Mouse (Mus musculus) megakaryocyte, embryonic 14.5 days (primary cell): Measurements from ENCODE around the gene Igfbp7. TPM values are rescaled to one million over a fixed set of nuclear protein-coding genes. Genes with fewer than 3 reads are reported as not detected.

Source experiments
- H3K27me3 ChIP-seq: replicated peaks from 2 replicates; pipeline ENCODE3; 2012; ENCODE audit warnings: inconsistent platforms
- H3K36me3 ChIP-seq: replicated peaks from 2 replicates; pipeline ENCODE3; 2012; ENCODE audit warnings: low read length, inconsistent platforms, mixed read lengths
- H3K4me1 ChIP-seq: 2 replicates; pipeline ENCODE4 v1.6.1; 2012; ENCODE audit warnings: inconsistent platforms
- H3K4me3 ChIP-seq: replicated peaks from 2 replicates; pipeline ENCODE3; 2012; ENCODE audit warnings: moderate library complexity, mild to moderate bottlenecking, inconsistent platforms
- H3K9me3 ChIP-seq: 2 replicates; pipeline ENCODE4 v1.6.1; 2012; ENCODE audit warnings: inconsistent platforms
- FLI1 ChIP-seq: IDR thresholded peaks from 2 replicates; pipeline ENCODE4 v1.6.1; 2012; ENCODE audit warnings: low read length, inconsistent platforms, mixed read lengths
- GATA1 ChIP-seq: IDR thresholded peaks from 3 replicates; pipeline ENCODE4 v1.6.1; 2012; ENCODE audit warnings: mixed read lengths, low read length, inconsistent platforms, borderline replicate concordance
- polyA plus RNA-seq: library from polyadenylated mRNA; stranded (reverse); fragments of >175 nt; gene quantifications from 2 replicates; pipeline ENCODE4 v1.2.3, GENCODE M21; 2012; ENCODE audit warnings: low replicate concordance; ENCODE audit not compliant: insufficient read depth

Igfbp7 gene
- polyA plus RNA-seq, 1 experiment, result 2.6 TPM

DNA sequence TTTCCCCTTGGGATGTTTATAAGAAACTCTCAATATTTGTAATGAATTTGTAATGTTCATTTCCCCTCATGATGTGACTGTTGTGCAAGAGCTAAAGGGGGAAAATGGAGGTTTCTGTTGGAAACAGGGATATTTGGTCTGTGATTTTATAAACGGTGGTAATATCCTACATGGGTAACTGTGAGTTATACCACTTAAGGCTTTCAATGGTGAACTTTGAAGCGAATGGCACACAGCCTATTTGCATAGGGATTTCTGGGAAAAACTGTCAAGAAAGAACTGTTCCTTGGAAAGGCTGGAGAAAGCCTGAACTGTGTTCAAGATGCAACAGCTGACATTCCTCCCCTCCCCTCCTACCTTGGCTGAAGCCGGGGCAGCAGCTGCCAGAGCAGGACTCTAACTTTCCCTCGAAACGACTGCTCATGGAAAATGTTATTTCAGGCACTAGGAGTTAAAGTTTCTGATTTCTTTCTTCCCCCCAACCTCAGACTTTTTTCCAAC, 1.4 kb downstream of the Igfbp7 start:
- Histone ChIP-seq H3K4me3 (no peak overlapping the region), H3K27me3 (peaks cover 46% of the 10 kb centered on the region), H3K4me1 (peaks cover 14% of the 10 kb centered on the region), H3K36me3 (no peaks in the 10 kb centered on the region), H3K9me3 (no peaks in the 10 kb centered on the region)
- TF ChIP-seq FLI1 (no peak), GATA1 (no peak)

DNA sequence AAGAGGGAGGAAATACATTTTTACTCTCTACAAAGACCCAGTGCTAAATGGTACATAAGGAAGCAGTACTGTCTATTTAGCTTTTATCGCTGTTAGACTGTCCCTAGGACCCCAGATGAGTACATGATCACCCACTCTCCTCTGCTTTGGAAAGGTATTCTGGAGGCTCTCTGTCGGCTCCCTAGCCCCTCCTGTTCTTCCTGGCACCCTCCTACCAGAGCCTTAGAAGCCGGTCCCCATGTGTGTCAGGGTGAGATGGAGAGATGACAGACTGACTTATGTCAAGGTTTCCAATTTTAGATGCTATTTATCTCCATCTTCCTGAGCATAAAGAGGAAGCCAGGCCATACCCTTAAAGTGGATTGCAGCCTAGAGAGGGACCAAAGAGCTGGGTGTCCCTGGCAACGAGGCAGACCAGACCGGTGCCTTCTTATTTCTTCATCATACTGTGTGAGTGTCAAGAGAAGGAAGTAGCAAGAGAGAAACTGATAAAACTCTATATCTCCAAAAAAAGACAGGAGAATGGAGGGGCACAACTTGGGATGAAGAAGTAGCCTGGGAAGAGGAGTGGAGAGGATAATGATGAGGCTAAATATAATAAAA, 2.3 kb downstream of the Igfbp7 start:
- Histone ChIP-seq H3K4me3 (no peak overlapping the region), H3K27me3 (peaks cover 51% of the 10 kb centered on the region)
- TF ChIP-seq GATA1 (no peak), FLI1 (no peak)

DNA sequence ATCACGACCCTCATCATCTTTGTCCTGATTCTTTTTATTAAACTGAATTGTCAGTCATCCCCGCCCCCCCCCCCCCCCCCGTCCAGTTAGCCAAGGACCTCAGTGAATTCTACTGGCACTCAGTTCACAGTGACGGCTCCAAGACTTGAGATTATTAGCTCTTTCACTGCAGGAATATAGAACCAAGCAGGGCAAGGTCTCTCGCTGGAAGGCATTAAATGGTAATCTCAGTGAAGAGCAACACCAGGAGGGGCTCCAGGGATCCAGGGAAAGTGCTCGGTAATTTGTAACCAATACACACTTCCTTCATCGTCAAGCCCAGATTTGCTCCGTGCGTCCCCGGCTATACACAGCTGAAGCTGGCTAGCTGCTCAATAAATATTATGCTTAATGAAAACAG, 2.9 kb downstream of the Igfbp7 start:
- Histone ChIP-seq H3K9me3 (no peaks in the 10 kb centered on the region), H3K36me3 (no peaks in the 10 kb centered on the region), H3K4me1 (peaks cover 14% of the 10 kb centered on the region), H3K27me3 (peaks cover 51% of the 10 kb centered on the region), H3K4me3 (no peak overlapping the region)
- TF ChIP-seq FLI1, result no peak
- no peak for TF ChIP-seq GATA1

More for the DNA sequence above, 2.3 kb downstream of the Igfbp7 start:
- Histone ChIP-seq H3K9me3 (no peaks in the 10 kb centered on the region), H3K36me3 (no peaks in the 10 kb centered on the region), H3K4me1 (peaks cover 14% of the 10 kb centered on the region)

DNA sequence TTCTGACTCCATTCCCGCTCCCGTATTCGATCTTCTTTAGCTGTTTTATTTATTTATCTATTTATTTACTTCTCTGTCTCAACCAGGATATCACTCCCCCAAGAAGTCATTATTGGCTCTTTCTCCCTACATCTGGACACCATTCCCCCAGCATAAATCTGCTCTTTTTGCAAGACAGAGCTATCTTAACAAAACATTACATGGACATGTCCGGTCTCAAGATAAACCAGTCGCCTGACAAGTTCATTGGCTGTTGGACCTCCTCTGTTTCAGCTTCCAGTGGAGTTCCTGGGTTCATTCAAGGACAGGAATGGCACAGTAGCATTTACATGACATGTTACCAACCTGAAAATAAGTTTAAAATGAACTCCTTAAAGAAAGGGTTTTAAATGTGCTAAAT, 4.9 kb downstream of the Igfbp7 start:
- Histone ChIP-seq H3K9me3 (no peaks in the 10 kb centered on the region), H3K4me1 (peaks cover 11% of the 10 kb centered on the region), H3K27me3 (peaks cover 40% of the 10 kb centered on the region), H3K36me3 (no peaks in the 10 kb centered on the region), H3K4me3 (no peak overlapping the region)
- TF ChIP-seq GATA1 (no peak), FLI1 (no peak)

DNA sequence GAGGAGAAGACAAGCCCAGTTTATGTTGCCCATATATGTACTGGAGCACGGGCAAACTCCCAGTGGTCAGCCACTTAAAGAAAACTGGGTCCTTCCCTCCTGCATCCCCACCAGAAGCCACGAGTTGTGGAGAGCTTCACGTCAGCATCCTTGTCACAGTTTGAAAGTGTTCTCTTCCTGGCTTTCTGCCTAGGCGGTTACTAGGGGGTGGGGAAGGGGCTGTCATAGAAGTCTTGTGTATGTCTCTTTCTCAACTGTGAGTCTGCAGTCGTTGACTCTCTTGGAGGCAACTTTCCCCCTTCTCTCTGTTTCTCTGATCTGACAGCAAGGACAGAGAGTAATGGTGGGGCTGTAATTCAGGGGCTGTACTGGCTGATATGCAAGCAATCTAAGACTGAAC, 5.7 kb downstream of the Igfbp7 start:
- Histone ChIP-seq H3K36me3 (no peaks in the 10 kb centered on the region), H3K4me1 (peaks cover 3% of the 10 kb centered on the region), H3K27me3 (peaks cover 36% of the 10 kb centered on the region), H3K9me3 (no peaks in the 10 kb centered on the region), H3K4me3 (no peak overlapping the region)
- TF ChIP-seq FLI1 (no peak), GATA1 (no peak)

DNA sequence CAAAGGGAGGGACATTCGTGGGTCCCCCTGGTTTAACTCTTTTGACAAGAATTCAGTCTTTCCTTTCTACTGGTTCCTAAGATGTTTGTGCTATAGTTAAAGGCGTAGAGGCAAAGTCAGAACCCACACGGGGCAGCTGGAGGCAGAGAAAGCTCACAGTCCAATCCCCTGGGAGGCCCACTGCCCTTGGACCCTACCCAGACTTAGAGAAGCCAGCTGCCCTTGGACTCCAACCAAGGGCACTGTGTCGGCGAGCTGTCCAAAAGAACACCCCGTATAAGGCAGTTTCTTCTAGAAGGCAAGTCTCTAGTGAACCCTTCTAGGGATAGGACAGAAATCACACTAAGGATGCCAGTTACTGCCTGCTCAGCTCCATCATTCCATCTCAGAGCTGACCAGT, 7.0 kb downstream of the Igfbp7 start:
- Histone ChIP-seq H3K4me1 (no peaks in the 10 kb centered on the region), H3K9me3 (no peaks in the 10 kb centered on the region), H3K36me3 (no peaks in the 10 kb centered on the region), H3K4me3 (no peak overlapping the region), H3K27me3 (peaks cover 35% of the 10 kb centered on the region)
- TF ChIP-seq FLI1, result no peak
- no peak for TF ChIP-seq GATA1

DNA sequence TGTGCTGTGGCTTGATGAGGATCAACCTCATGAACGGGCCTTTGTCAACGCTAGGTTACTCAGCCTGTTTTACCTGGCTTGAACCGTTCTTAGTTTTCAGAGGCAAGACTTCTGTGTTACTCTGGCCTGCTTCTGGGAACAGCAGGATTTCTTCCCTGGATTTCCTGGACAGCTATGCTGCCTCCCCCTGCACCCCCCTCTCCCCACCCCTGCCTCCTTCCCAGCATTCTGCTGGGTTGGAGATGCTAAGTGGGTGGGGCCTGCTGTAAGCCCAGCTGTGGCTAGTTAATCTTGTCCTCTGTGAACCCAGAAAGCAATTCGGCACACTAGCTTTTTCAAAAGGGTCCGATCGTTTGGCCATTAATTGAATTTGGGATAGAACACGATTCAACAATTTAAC, 7.7 kb downstream of the Igfbp7 start:
- Histone ChIP-seq H3K4me1 (no peaks in the 10 kb centered on the region), H3K27me3 (peaks cover 29% of the 10 kb centered on the region), H3K4me3 (no peak overlapping the region), H3K9me3 (no peaks in the 10 kb centered on the region), H3K36me3 (no peaks in the 10 kb centered on the region)
- TF ChIP-seq FLI1 (no peak), GATA1 (no peak)

DNA sequence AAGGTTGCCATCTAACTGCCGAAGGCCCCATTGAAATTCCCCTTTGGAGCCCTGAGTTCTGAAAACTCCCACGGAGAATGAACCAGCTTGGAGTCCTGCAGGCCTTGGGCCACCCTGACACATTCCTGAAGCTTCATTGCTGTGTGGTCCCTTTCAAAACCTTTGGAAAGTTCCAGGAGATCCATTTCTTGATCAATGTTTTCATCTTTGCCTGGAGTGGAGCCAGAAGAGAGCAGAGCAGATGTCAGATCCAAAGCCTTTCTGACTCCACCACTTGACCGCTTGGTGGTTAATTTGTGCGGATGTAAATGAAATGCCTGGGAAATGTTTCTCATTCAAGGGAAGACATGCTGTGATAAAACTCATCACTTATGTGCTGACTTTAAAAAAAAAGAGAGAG, 8.8 kb downstream of the Igfbp7 start:
- Histone ChIP-seq H3K27me3 (peaks cover 20% of the 10 kb centered on the region), H3K4me1 (no peaks in the 10 kb centered on the region), H3K9me3 (no peaks in the 10 kb centered on the region), H3K36me3 (no peaks in the 10 kb centered on the region), H3K4me3 (no peak overlapping the region)
- no peak for TF ChIP-seq FLI1
- TF ChIP-seq GATA1, result no peak

DNA sequence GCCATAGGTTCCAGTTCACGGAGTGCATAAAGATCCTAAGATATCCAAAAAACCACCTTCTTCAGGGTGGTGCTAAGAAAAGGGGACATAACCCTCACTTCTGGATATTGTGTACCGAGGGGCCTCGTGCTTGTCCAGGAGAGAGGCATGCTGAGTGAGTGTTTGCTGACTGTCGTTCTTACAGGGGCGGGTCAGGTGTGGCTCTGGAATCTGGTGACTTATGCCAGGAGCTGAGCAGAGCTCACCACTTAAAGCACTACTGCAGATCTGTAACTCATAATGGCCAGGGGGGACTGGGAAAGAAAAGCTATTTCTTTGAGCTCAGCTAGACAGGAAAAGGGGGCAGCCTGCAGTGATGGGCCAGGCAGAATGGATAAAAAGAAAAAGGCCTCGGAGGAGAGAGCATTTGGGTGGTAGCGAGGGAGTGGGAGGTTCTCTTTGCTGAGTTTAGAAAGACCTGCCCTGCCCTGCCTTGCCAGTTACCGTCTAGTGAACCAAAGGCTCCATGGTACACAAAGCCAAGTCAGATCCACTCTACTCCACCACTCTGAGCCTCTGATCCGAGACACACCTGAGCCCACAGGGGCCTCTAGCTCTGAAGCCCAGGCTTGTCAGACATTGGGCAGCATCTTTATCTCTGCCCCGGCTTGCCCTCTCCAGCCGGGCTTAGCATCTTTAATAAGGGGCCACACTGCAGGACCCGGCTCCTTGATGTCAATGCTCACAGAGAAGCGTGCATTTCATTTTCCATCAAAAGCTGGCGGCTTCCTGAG, 9.4 kb downstream of the Igfbp7 start:
- Histone ChIP-seq H3K4me3 (no peak overlapping the region), H3K27me3 (peaks cover 16% of the 10 kb centered on the region), H3K4me1 (no peaks in the 10 kb centered on the region), H3K36me3 (no peaks in the 10 kb centered on the region), H3K9me3 (no peaks in the 10 kb centered on the region)
- TF ChIP-seq FLI1, result no peak
- TF ChIP-seq GATA1, result no peak

DNA sequence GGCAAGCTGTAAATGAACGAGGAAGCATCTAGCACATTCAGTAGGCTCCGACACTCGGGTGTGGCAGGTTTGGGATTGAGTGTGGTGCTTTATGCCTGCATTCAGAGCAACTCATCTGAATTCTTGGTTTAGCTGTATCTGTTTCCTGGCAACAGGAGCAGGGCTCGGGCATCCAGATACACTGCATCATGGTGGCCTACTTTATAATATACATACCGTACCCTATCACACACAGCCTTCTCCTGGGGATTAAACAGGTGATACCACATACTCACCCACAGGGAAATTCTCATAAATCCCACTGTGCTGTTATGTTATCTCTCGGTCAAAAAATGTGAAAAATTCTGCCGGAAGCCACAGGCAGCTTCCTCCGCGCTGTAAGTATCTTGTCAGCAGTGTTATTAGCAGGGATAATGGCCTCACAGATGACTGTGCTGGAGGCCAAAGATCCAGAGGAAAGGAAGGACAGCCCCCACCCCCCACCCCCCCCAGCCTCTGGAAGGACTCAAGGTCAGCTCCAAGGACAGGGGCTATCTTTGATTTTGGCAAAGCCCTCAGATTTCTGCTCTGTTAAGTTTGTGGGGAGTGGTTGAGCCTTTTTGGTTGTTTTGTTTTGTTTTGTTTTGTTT, 13.7 kb downstream of the Igfbp7 start:
- H3K27me3 ChIP-seq, result peaks cover 6% of the 10 kb centered on the region
- H3K4me3 ChIP-seq, result no peak overlapping the region
- H3K4me1 ChIP-seq, result peaks cover 18% of the 10 kb centered on the region
- no peaks in the 10 kb centered on the region for H3K9me3 ChIP-seq
- TF ChIP-seq FLI1 (no peak), GATA1 (no peak)
- H3K36me3 ChIP-seq, result no peaks in the 10 kb centered on the region
